Mouse (Mus musculus): ENCODE measurements around the gene Tns3. TPM values are rescaled to one million over a fixed set of nuclear protein-coding genes. Genes with fewer than 3 reads are reported as not detected.

The Tns3 gene
- polyA plus RNA-seq, 1 experiment, result 33.9 TPM

- WGBS, result 87% methylated on average over 2 of the region's 2 CpGs
- Histone ChIP-seq H3K27me3 (ENCODE audit: control insufficient read depth, insufficient read depth, low read length) (no peaks in the 10 kb centered on the region), H3K4me3 (ENCODE audit: control insufficient read depth, insufficient read depth, low read length) (no peak overlapping the region), H3K4me1 (replicated peaks; ENCODE audit: control insufficient read depth, insufficient read depth, low read length) (no peaks in the 10 kb centered on the region), H3K27ac (ENCODE audit: control insufficient read depth, insufficient read depth, low read length) (no peak overlapping the region), H3K36me3 (ENCODE audit: control insufficient read depth, insufficient read depth, low read length) (no peaks in the 10 kb centered on the region)
- TF ChIP-seq CTCF (IDR thresholded peaks at IDR 0.05; ENCODE audit: borderline replicate concordance, control insufficient read depth, extremely low read depth, insufficient read depth, low read length, poor library complexity), result no peak
- no peak for TF ChIP-seq POLR2A (IDR thresholded peaks at IDR 0.05; ENCODE audit: control insufficient read depth, extremely low read depth, insufficient read depth, low read length, poor library complexity)
- no peak for DNase-seq
These were observed 184.5 kb downstream of the Tns3 start for GRCm38 (mm10) chr11:8479858-8480257.

GRCm38 (mm10) chr11:8479313-8479712, 185.0 kb downstream of the Tns3 start:
- TF ChIP-seq POLR2A (IDR thresholded peaks at IDR 0.05; ENCODE audit: control insufficient read depth, extremely low read depth, insufficient read depth, low read length, poor library complexity) (no peak), CTCF (IDR thresholded peaks at IDR 0.05; ENCODE audit: borderline replicate concordance, control insufficient read depth, extremely low read depth, insufficient read depth, low read length, poor library complexity) (no peak)
- Histone ChIP-seq H3K27ac (ENCODE audit: control insufficient read depth, insufficient read depth, low read length) (no peak overlapping the region), H3K4me1 (replicated peaks; ENCODE audit: control insufficient read depth, insufficient read depth, low read length) (no peaks in the 10 kb centered on the region), H3K27me3 (ENCODE audit: control insufficient read depth, insufficient read depth, low read length) (no peaks in the 10 kb centered on the region), H3K36me3 (ENCODE audit: control insufficient read depth, insufficient read depth, low read length) (no peaks in the 10 kb centered on the region), H3K4me3 (ENCODE audit: control insufficient read depth, insufficient read depth, low read length) (no peak overlapping the region)
- no peak for DNase-seq
- 93% methylated on average over 7 of the region's 7 CpGs for WGBS

GRCm38 (mm10) chr11:8473616-8474015, 190.7 kb downstream of the Tns3 start:
- 97% methylated on average over 5 of the region's 5 CpGs for WGBS
- H3K27ac ChIP-seq (ENCODE audit: control insufficient read depth, insufficient read depth, low read length), result no peak overlapping the region
- no peak overlapping the region for H3K4me3 ChIP-seq (ENCODE audit: control insufficient read depth, insufficient read depth, low read length)
- H3K36me3 ChIP-seq (ENCODE audit: control insufficient read depth, insufficient read depth, low read length), result no peaks in the 10 kb centered on the region
- H3K4me1 ChIP-seq (replicated peaks; ENCODE audit: control insufficient read depth, insufficient read depth, low read length), result peaks cover 4% of the 10 kb centered on the region
- DNase-seq, result no peak
- no peaks in the 10 kb centered on the region for H3K27me3 ChIP-seq (ENCODE audit: control insufficient read depth, insufficient read depth, low read length)
- no peak for TF ChIP-seq CTCF (IDR thresholded peaks at IDR 0.05; ENCODE audit: borderline replicate concordance, control insufficient read depth, extremely low read depth, insufficient read depth, low read length, poor library complexity)
- no peak for TF ChIP-seq POLR2A (IDR thresholded peaks at IDR 0.05; ENCODE audit: control insufficient read depth, extremely low read depth, insufficient read depth, low read length, poor library complexity)

- Histone ChIP-seq H3K27ac (ENCODE audit: control insufficient read depth, insufficient read depth, low read length) (no peak overlapping the region), H3K27me3 (ENCODE audit: control insufficient read depth, insufficient read depth, low read length) (no peaks in the 10 kb centered on the region), H3K4me3 (ENCODE audit: control insufficient read depth, insufficient read depth, low read length) (no peak overlapping the region), H3K4me1 (replicated peaks; ENCODE audit: control insufficient read depth, insufficient read depth, low read length) (peaks cover 12% of the 10 kb centered on the region), H3K36me3 (ENCODE audit: control insufficient read depth, insufficient read depth, low read length) (no peaks in the 10 kb centered on the region)
- WGBS, result 94% methylated on average over 12 of the region's 12 CpGs
- TF ChIP-seq POLR2A (IDR thresholded peaks at IDR 0.05; ENCODE audit: control insufficient read depth, extremely low read depth, insufficient read depth, low read length, poor library complexity), result no peak
- DNase-seq, result no peak
These were observed 191.9 kb downstream of the Tns3 start for GRCm38 (mm10) chr11:8472439-8472838.

GRCm38 (mm10) chr11:8471535-8471934, 192.8 kb downstream of the Tns3 start:
- no peaks in the 10 kb centered on the region for H3K36me3 ChIP-seq (ENCODE audit: control insufficient read depth, insufficient read depth, low read length)
- no peak for DNase-seq
- peaks cover 12% of the 10 kb centered on the region for H3K4me1 ChIP-seq (replicated peaks; ENCODE audit: control insufficient read depth, insufficient read depth, low read length)
- 96% methylated on average over 3 of the region's 3 CpGs for WGBS
- H3K4me3 ChIP-seq (ENCODE audit: control insufficient read depth, insufficient read depth, low read length), result no peak overlapping the region
- no peaks in the 10 kb centered on the region for H3K27me3 ChIP-seq (ENCODE audit: control insufficient read depth, insufficient read depth, low read length)
- H3K27ac ChIP-seq (ENCODE audit: control insufficient read depth, insufficient read depth, low read length), result no peak overlapping the region
- TF ChIP-seq POLR2A (IDR thresholded peaks at IDR 0.05; ENCODE audit: control insufficient read depth, extremely low read depth, insufficient read depth, low read length, poor library complexity) (no peak), CTCF (IDR thresholded peaks at IDR 0.05; ENCODE audit: borderline replicate concordance, control insufficient read depth, extremely low read depth, insufficient read depth, low read length, poor library complexity) (no peak)

- no peaks in the 10 kb centered on the region for H3K36me3 ChIP-seq (ENCODE audit: control insufficient read depth, insufficient read depth, low read length)
- TF ChIP-seq CTCF (IDR thresholded peaks at IDR 0.05; ENCODE audit: borderline replicate concordance, control insufficient read depth, extremely low read depth, insufficient read depth, low read length, poor library complexity) (no peak), POLR2A (IDR thresholded peaks at IDR 0.05; ENCODE audit: control insufficient read depth, extremely low read depth, insufficient read depth, low read length, poor library complexity) (no peak)
- H3K27ac ChIP-seq (ENCODE audit: control insufficient read depth, insufficient read depth, low read length), result no peak overlapping the region
- no peak for DNase-seq
- WGBS, result 92% methylated on average over 9 of the region's 9 CpGs
- peaks cover 12% of the 10 kb centered on the region for H3K4me1 ChIP-seq (replicated peaks; ENCODE audit: control insufficient read depth, insufficient read depth, low read length)
- no peaks in the 10 kb centered on the region for H3K27me3 ChIP-seq (ENCODE audit: control insufficient read depth, insufficient read depth, low read length)
- H3K4me3 ChIP-seq (ENCODE audit: control insufficient read depth, insufficient read depth, low read length), result no peak overlapping the region
These were observed 194.8 kb downstream of the Tns3 start for GRCm38 (mm10) chr11:8469537-8469936.

All from thymus, adult 2 months (tissue).